Mouse (Mus musculus): Measurements from ENCODE around the gene Dyrk1a. TPM values are rescaled to one million over a fixed set of nuclear protein-coding genes. Genes with fewer than 3 reads are reported as not detected.

The Dyrk1a gene
- polyA plus RNA-seq, 1 experiment from 2014 or later, result 8.7 TPM

DNA sequence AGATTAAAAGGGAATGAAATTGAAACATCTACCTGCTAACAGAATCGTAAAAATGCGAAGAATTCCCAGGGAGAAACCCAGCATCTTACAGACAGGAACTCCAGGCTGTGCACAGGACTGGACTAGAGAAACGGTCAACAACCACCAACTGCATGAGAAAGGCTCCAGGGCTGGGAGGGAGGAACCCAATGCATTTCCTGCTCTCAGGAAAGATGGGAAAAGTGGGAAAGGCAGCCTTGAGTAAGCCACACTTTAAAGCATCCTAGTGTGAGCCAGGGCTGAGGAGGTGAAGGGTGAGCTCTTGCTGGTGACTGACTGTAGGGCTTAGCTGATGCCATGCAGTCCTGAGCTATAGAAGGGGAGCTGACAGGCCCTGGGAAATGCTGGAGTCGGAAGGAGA lies 131.3 kb downstream of the Dyrk1a start:
- no peak for ATAC-seq (replicated peaks; ENCODE audit: low FRiP score)
- 67% methylated on average over 4 of the region's 4 CpGs for WGBS

GRCm38 (mm10) chr16:94701971-94702370 lies 132.2 kb downstream of the Dyrk1a start:
- H3K36me3 ChIP-seq, result no peaks in the 10 kb centered on the region
- no peak overlapping the region for H3K9ac ChIP-seq
- no peak overlapping the region for H3K4me3 ChIP-seq (replicated peaks)
- WGBS, result 73% methylated on average over 4 of the region's 4 CpGs
- ATAC-seq (replicated peaks; ENCODE audit: low FRiP score), result no peak
- H3K9me3 ChIP-seq (replicated peaks), result no peaks in the 10 kb centered on the region
- no peaks in the 10 kb centered on the region for H3K27me3 ChIP-seq
- H3K27ac ChIP-seq, result no peak overlapping the region
- no peaks in the 10 kb centered on the region for H3K4me1 ChIP-seq
- H3K4me2 ChIP-seq, result no peak overlapping the region

More for the DNA sequence above, 131.3 kb downstream of the Dyrk1a start:
- no peaks in the 10 kb centered on the region for H3K9me3 ChIP-seq (replicated peaks)
- no peak overlapping the region for H3K27ac ChIP-seq
- H3K27me3 ChIP-seq, result no peaks in the 10 kb centered on the region
- no peaks in the 10 kb centered on the region for H3K4me1 ChIP-seq
- no peak overlapping the region for H3K4me2 ChIP-seq
- no peak overlapping the region for H3K4me3 ChIP-seq (replicated peaks)
- no peak overlapping the region for H3K9ac ChIP-seq
- H3K36me3 ChIP-seq, result no peaks in the 10 kb centered on the region

- Histone ChIP-seq H3K9me3 (replicated peaks) (0 out of 2 replicates have a peak, but pooled peaks cover 5% of the 10 kb centered on the region), H3K36me3 (no peaks in the 10 kb centered on the region), H3K4me1 (peaks cover 22% of the 10 kb centered on the region), H3K4me2 (peak overlapping the region; percentile 63), H3K9ac (no peak overlapping the region), H3K27me3 (peaks cover 11% of the 10 kb centered on the region), H3K27ac (no peak overlapping the region), H3K4me3 (replicated peaks) (peak overlapping the region; percentile 35)
- WGBS, result 9% methylated on average over 25 of the region's 25 CpGs
- peak; percentile 82 for ATAC-seq (replicated peaks; ENCODE audit: low FRiP score)
Observed at GRCm38 (mm10) chr16:94713480-94714094, 143.8 kb downstream of the Dyrk1a start.

- H3K4me1 ChIP-seq, result peaks cover 28% of the 10 kb centered on the region
- H3K9me3 ChIP-seq (replicated peaks), result 0 out of 2 replicates have a peak, but pooled peaks cover 5% of the 10 kb centered on the region
- H3K27me3 ChIP-seq, result peaks cover 11% of the 10 kb centered on the region
- H3K4me2 ChIP-seq, result peak overlapping the region; percentile 63
- no peaks in the 10 kb centered on the region for H3K36me3 ChIP-seq
- no peak overlapping the region for H3K4me3 ChIP-seq (replicated peaks)
- H3K9ac ChIP-seq, result no peak overlapping the region
- 16% methylated on average over 14 of the region's 14 CpGs for WGBS
- ATAC-seq (replicated peaks; ENCODE audit: low FRiP score), result peak; percentile 80
- peak overlapping the region; percentile 56 for H3K27ac ChIP-seq
Observed at GRCm38 (mm10) chr16:94714483-94714882, 144.7 kb downstream of the Dyrk1a start.

- 92% methylated on average over 11 of the region's 11 CpGs for WGBS
- Histone ChIP-seq H3K9ac (no peak overlapping the region), H3K4me3 (replicated peaks) (no peak overlapping the region), H3K36me3 (no peaks in the 10 kb centered on the region), H3K27me3 (peaks cover 15% of the 10 kb centered on the region), H3K4me2 (no peak overlapping the region), H3K4me1 (peaks cover 32% of the 10 kb centered on the region), H3K27ac (no peak overlapping the region), H3K9me3 (replicated peaks) (0 out of 2 replicates have a peak, but pooled peaks cover 5% of the 10 kb centered on the region)
- ATAC-seq (replicated peaks; ENCODE audit: low FRiP score), result no peak
Observed at GRCm38 (mm10) chr16:94717051-94717450, 147.2 kb downstream of the Dyrk1a start.

DNA sequence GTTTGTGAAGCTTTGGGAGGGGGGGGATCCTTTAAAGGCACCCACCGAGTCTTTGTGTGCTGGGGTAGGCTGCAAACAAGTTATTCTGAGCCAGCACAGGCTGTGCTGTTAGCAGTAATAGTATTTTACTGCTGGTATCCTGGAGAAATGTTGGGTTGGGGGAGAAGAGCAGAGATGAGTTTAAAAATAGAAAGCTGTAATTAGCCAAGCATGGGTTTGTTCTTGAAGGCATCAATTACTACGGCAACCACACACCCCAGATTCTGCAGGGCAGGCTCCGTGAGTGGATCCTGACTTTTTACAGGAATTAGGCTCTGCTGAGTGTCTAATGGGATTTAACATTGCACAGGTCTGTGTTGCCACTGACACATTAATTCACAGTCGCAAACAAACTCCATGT lies 149.1 kb downstream of the Dyrk1a start:
- H3K4me3 ChIP-seq (replicated peaks), result no peak overlapping the region
- H3K4me1 ChIP-seq, result peaks cover 28% of the 10 kb centered on the region
- 0 out of 2 replicates have a peak, but pooled peaks cover 5% of the 10 kb centered on the region for H3K9me3 ChIP-seq (replicated peaks)
- H3K4me2 ChIP-seq, result no peak overlapping the region
- no peaks in the 10 kb centered on the region for H3K36me3 ChIP-seq
- no peak overlapping the region for H3K27ac ChIP-seq
- no peak overlapping the region for H3K9ac ChIP-seq
- WGBS, result 51% methylated on average over 4 of the region's 4 CpGs
- H3K27me3 ChIP-seq, result peaks cover 12% of the 10 kb centered on the region
- ATAC-seq (replicated peaks; ENCODE audit: low FRiP score), result no peak

DNA sequence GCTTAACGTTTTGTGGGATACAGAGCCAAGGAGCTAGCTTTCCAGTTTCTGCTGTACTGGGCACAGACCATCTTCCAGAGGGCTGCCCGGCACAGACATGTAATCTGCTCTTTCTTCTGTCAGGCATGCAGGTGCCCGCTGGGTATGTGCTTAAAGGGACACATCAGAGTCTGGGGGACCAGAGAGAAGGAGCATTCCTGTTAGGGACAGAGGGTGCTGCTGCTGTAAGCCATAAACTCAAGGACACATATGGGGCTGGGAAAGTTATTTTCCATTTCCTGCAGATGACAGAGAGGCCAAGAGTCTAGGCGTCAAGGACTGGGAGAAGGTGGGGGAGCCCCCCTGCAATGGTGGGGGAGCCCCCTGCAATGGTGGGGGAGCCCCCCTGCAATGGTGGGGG lies 149.7 kb downstream of the Dyrk1a start:
- no peak for ATAC-seq (replicated peaks; ENCODE audit: low FRiP score)
- no peak overlapping the region for H3K9ac ChIP-seq

GRCm38 (mm10) chr16:94720476-94721153 lies 150.8 kb downstream of the Dyrk1a start:
- no peak overlapping the region for H3K4me3 ChIP-seq (replicated peaks)
- 71% methylated on average over 7 of the region's 7 CpGs for WGBS
- H3K27me3 ChIP-seq, result peaks cover 14% of the 10 kb centered on the region
- no peak overlapping the region for H3K4me2 ChIP-seq
- no peak overlapping the region for H3K9ac ChIP-seq
- no peaks in the 10 kb centered on the region for H3K36me3 ChIP-seq
- no peak overlapping the region for H3K27ac ChIP-seq
- H3K4me1 ChIP-seq, result peaks cover 27% of the 10 kb centered on the region
- 0 out of 2 replicates have a peak, but pooled peaks cover 5% of the 10 kb centered on the region for H3K9me3 ChIP-seq (replicated peaks)
- no peak for ATAC-seq (replicated peaks; ENCODE audit: low FRiP score)

More for the DNA sequence above, 149.7 kb downstream of the Dyrk1a start:
- WGBS, result 59% methylated on average over 4 of the region's 4 CpGs
- Histone ChIP-seq H3K9me3 (replicated peaks) (0 out of 2 replicates have a peak, but pooled peaks cover 5% of the 10 kb centered on the region), H3K27ac (no peak overlapping the region), H3K4me3 (replicated peaks) (no peak overlapping the region), H3K36me3 (no peaks in the 10 kb centered on the region), H3K27me3 (peaks cover 12% of the 10 kb centered on the region), H3K4me1 (peaks cover 29% of the 10 kb centered on the region), H3K4me2 (no peak overlapping the region)

GRCm38 (mm10) chr16:94721549-94722006 lies 151.8 kb downstream of the Dyrk1a start:
- Histone ChIP-seq H3K9ac (no peak overlapping the region), H3K27ac (no peak overlapping the region), H3K36me3 (no peaks in the 10 kb centered on the region), H3K9me3 (replicated peaks) (0 out of 2 replicates have a peak, but pooled peaks cover 2% of the 10 kb centered on the region), H3K4me1 (peaks cover 27% of the 10 kb centered on the region), H3K4me3 (replicated peaks) (no peak overlapping the region), H3K4me2 (no peak overlapping the region), H3K27me3 (peaks cover 14% of the 10 kb centered on the region)
- WGBS, result 54% methylated on average over 10 of the region's 10 CpGs
- no peak for ATAC-seq (replicated peaks; ENCODE audit: low FRiP score)

GRCm38 (mm10) chr16:94722936-94723335 lies 153.1 kb downstream of the Dyrk1a start:
- Histone ChIP-seq H3K9ac (no peak overlapping the region), H3K27me3 (peaks cover 14% of the 10 kb centered on the region), H3K27ac (no peak overlapping the region), H3K4me1 (peaks cover 27% of the 10 kb centered on the region), H3K36me3 (no peaks in the 10 kb centered on the region), H3K4me2 (no peak overlapping the region), H3K4me3 (replicated peaks) (no peak overlapping the region), H3K9me3 (replicated peaks) (0 out of 2 replicates have a peak, but pooled peaks cover 3% of the 10 kb centered on the region)
- ATAC-seq (replicated peaks; ENCODE audit: low FRiP score), result no peak
- WGBS, result 84% methylated on average over 12 of the region's 12 CpGs

DNA sequence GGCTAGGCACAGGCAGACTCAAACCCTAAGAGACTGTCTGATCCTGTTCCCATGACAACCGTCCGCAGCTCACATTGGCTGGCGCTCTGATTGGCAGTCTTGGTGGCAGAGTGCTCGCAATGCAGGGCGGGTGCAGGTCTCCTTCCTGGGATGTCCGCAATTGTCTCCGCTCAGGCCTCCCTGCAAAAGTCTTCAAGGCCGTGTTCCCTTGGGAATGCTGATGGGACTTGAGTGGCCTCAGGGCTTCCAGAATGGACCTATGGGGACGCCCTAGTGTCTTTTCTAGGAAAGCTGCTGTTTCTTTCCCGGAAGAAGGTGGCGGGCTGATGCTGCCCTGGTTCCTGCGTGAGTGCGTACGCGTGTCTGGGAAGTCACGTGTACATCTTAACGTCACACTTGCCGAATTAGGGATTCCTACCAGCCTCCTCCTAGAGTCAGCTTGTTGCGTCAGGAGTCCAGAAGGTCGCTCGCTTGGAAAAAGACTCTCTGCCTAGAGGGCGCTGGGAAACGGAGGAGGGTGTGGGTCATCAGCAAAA lies 154.3 kb downstream of the Dyrk1a start:
- Histone ChIP-seq H3K27ac (peak overlapping the region; percentile 33), H3K36me3 (no peaks in the 10 kb centered on the region), H3K9me3 (replicated peaks) (0 out of 2 replicates have a peak, but pooled peaks cover 3% of the 10 kb centered on the region), H3K9ac (peak overlapping the region; percentile 35), H3K4me3 (replicated peaks) (peak overlapping the region; percentile 50), H3K4me2 (peak overlapping the region; percentile 72), H3K4me1 (peaks cover 20% of the 10 kb centered on the region), H3K27me3 (peaks cover 14% of the 10 kb centered on the region)
- peak; percentile 91 for ATAC-seq (replicated peaks; ENCODE audit: low FRiP score)
- under 1% methylated on average over 23 of the region's 23 CpGs for WGBS

GRCm38 (mm10) chr16:94724747-94725211 lies 155.0 kb downstream of the Dyrk1a start:
- 0 out of 2 replicates have a peak, but pooled peaks cover 3% of the 10 kb centered on the region for H3K9me3 ChIP-seq (replicated peaks)
- no peak overlapping the region for H3K27ac ChIP-seq
- H3K4me3 ChIP-seq (replicated peaks), result peak overlapping the region; percentile 50
- peak overlapping the region; percentile 35 for H3K9ac ChIP-seq
- 3% methylated on average over 18 of the region's 18 CpGs for WGBS
- H3K36me3 ChIP-seq, result no peaks in the 10 kb centered on the region
- peaks cover 14% of the 10 kb centered on the region for H3K27me3 ChIP-seq
- H3K4me1 ChIP-seq, result peaks cover 19% of the 10 kb centered on the region
- no peak for ATAC-seq (replicated peaks; ENCODE audit: low FRiP score)
- H3K4me2 ChIP-seq, result peak overlapping the region; percentile 72
